Mouse (Mus musculus) adrenal gland, postnatal 4 days (tissue): ENCODE measurements around the gene Rassf4. TPM values are rescaled to one million over a fixed set of nuclear protein-coding genes. Genes with fewer than 3 reads are reported as not detected.

Source experiments
- microRNA-seq: library from miRNA; unstranded; fragments of <30 nt; microRNA quantifications from one replicate; pipeline ENCODE4 v1.2.0, GENCODE M21; 2021
- total RNA-seq, 2 experiments: library from RNA; stranded (reverse); gene quantifications; 2 replicates each; pipeline ENCODE4 v1.2.3; 2021

Rassf4 gene
- total RNA-seq, 2 experiments from 2014 or later = 5.7 to 7.7 TPM

Small RNA genes within 50 kb of the gene (microRNA-seq; reads per million reads assigned to microRNA genes)
- gene Mir7043 = not detected

Other genes with a start within 250 kb of the Rassf4 start
- 1 to 10 TPM; 1.1 to 3.5 TPM for gene Alox5, start 212.8 kb downstream of the Rassf4 start, total RNA-seq
- gene Olfr211, start 184.9 kb downstream of the Rassf4 start, total RNA-seq = not detected
- under 1 TPM in 1 of 2 experiments, not detected in 1; 0.17 TPM for gene Olfr212, start 167.4 kb downstream of the Rassf4 start, total RNA-seq
- not detected for gene Olfr213, start 135.5 kb downstream of the Rassf4 start, total RNA-seq
- 1 to 10 TPM; 4.0 to 5.7 TPM for gene Gm5580, start 122.8 kb downstream of the Rassf4 start, total RNA-seq
- gene Olfr214, start 119.7 kb downstream of the Rassf4 start, total RNA-seq = not detected
- not detected for gene Olfr215, start 89.8 kb downstream of the Rassf4 start, total RNA-seq
- gene Zfp422, start 45.0 kb downstream of the Rassf4 start, total RNA-seq = 10 to 100 TPM; 32.3 to 37.3 TPM
- 10 to 100 TPM in 1 of 2 experiments, 1 to 10 TPM in 1; 7.1 to 13.3 TPM for gene Depp1, start 23.3 kb downstream of the Rassf4 start, total RNA-seq
- gene Tmem72, start 43.0 kb upstream of the Rassf4 start, total RNA-seq = 1 to 10 TPM in 1 of 2 experiments, under 1 TPM in 1; 0.59 to 4.6 TPM